Mouse (Mus musculus): ENCODE measurements around the gene Gm45213.

GRCm38 (mm10) chr7:66047975-66048374 is 4.6 kb downstream of the Gm45213 start:
- no peak for TF ChIP-seq CTCF (IDR thresholded peaks at IDR 0.05; ENCODE audit: borderline replicate concordance, insufficient read depth, low read length)
- no peak for TF ChIP-seq POLR2A (IDR thresholded peaks at IDR 0.05; ENCODE audit: low read depth, low read length)

Measured in embryonic fibroblast, embryonic 13.5 days (primary cell).